Mouse (Mus musculus): ENCODE results near the gene Nbeal1.

GRCm38 (mm10) chr1:60345712-60346111 lies 165.3 kb downstream of the Nbeal1 start:
- no peak for TF ChIP-seq POLR2A (IDR thresholded peaks at IDR 0.05; ENCODE audit: borderline replicate concordance, insufficient read depth, low read length)
- TF ChIP-seq CTCF (IDR thresholded peaks at IDR 0.05; ENCODE audit: borderline replicate concordance, insufficient read depth, low read depth, low read length), result no peak

Data from cerebellum, adult 2 months (tissue).